Mouse (Mus musculus) gonadal fat pad, adult 2 months (tissue): ENCODE measurements around the gene Add3. TPM values are rescaled to one million over a fixed set of nuclear protein-coding genes. Genes with fewer than 3 reads are reported as not detected.

Source experiments
- DNase-seq: peaks from one replicate; pipeline ENCODE4 v3.0.0-alpha.2; 2012; ENCODE audit warnings: low read depth
- polyA plus RNA-seq: library from polyadenylated mRNA; depleted of rRNA; stranded (reverse); fragments of >200 nt; gene quantifications from 2 replicates; pipeline ENCODE4 v1.2.3, GENCODE M21; 2012; rRNA removed

Gene Add3
- polyA plus RNA-seq = 31.6 and 32.6 TPM in 2 replicates

DNA sequence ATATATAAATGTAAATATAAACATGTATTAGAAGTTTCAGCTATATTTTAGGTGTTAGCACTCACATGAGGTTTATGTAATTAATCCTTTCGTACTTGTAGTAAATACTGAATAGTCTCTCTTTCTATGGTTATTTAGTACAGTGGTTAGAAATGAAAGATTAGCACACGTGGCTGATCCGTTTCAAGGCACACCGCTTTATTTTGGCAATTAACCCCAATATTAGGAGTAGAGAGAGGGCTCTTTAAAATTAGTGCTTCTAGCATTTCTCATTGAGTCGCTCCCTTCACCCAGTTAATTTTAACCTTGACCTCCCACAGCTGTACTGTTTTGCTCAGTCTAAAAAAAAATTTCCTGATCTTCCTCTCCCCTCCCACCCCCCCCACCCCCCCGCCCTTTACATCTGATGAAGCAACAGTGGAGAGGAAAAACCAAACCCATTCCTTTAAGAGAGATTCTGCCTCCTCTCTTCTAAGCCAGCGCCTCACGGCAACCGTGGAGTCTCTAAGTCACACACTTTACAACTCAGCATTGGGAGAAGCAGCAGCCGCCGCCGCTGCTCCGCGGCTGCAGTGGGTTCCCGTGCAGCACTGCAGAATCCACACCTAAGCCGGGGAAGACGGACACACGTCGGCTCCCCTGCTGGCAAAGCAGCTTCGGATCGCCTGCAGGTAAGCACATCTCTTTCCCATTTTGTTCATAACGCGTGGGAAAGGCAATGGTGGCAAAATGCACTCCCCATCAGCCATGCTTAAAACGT, at the start of gene Add3:
Gene Add3 (plus strand): TSS at position 400 of the 760 bp plus-strand sequence.
- no peak for DNase-seq

DNA sequence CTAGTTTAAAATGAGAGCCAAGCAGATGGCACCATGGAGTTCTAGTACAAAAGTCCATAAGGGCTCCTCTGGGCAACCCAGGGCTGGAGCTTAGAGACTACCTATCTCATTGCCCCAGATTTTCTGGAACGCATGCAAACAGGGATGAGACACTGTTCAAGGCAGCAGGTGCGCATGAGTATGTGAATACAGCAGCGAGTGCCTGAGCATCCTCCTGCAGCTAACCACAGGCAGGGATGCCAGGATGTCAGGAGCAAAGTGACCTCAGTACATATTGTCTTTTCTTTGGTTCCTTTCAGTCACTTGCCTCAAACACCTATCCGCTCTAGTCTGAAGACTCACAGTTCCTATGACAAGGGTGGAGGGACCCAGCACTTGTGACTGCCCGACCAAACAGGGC, 49.6 kb upstream of the Add3 start:
- DNase-seq = no peak

DNA sequence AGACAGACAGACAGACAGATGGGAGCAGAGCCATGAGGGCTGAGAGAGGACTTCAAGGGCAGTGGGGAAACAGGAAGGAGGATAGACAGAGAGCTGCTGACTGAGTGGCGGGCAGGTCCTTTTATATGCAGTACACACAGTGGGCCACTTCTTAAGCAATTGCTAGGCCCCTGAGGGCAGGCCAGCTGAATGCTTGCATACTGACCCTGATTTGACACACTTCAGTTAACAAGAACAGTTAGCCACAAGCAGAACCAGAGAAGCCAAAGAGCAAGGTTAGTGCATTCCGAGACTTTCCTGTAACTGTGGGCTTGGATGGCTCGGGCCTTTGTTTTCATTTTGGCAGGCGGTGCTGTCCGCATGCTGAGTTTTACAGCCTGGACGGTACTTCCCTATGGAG, 48.0 kb upstream of the Add3 start:
- DNase-seq = no peak

DNA sequence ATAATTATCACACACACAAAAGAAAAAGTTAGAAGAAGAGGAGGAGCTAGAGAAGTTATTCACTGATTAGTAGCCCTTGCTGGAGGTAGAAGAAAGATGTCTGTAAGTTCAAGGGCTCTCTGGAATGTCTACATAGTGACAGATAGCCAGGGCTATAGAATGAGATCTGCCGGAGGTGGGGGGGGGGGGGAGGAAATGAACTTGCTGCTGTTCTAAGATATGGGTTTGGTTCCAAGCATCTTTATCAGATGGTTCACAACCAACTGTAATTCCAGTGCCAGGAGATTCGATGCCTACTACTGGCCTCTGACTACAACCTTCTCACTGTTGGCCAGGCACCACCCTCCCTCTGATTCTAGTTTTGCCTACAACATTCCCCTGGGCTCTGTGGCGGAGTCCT, 46.9 kb upstream of the Add3 start:
- no peak for DNase-seq

DNA sequence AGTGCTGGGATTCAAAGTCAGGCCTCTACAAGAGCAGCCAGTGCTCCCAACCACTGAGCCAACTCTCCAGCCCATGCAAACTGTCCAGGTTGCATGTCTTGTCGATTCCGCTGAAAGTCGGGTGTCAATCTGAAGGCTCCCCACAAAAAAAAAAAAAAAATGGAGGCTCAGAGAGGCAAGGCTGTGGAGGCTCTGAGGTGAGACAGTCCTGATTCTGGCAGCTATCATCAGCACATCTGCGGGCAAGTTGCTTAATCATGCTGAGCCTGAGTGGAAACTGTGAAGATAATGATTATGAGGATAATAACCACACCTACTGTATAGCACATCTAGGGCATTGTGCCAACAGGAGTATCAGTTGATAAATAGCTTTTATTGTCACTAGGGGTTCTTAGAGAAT, 45.6 kb upstream of the Add3 start:
- no peak for DNase-seq

DNA sequence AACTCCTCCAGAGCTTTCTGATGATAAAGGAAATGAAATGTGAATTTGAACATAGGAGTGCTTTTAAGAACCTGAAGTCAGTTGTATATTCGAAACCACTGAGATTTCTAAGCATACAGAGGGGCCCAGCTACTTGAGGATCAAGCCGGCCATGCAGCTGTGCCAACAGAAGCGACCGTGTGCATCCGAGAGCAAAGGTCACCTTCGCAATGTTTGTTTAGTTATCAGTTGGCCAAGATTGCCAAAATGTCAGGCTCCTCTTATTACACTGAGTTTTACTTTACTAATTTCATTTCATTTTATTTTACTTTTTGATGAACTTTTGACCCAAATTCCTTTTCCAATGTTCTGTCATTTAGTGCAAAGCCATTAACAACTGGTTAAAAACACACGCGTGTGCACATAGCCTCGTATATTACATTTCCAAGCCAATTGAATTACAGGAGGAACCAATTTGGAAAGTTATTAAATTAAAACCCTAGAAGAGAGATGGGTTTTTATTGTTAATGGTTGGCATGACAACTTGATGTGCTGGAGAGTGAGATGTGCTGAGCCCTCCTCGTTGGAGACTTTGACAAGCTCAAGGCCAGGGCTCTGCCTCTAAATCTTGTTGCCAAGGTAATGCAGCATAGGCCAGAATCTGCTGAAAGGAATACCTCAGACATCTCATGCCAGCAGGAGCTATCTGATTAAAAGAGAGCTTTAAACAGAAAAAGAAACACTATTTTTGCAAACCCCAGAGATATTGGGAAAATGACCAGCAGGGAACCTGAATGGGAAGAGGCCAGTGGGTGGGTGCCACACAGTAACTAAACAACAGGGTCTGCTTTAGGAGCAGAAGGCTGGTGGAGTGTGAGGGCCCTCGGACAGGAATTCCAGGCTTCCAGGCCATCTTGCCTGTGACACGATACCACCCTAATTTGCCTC, 38.6 kb upstream of the Add3 start:
- no peak for DNase-seq

DNA sequence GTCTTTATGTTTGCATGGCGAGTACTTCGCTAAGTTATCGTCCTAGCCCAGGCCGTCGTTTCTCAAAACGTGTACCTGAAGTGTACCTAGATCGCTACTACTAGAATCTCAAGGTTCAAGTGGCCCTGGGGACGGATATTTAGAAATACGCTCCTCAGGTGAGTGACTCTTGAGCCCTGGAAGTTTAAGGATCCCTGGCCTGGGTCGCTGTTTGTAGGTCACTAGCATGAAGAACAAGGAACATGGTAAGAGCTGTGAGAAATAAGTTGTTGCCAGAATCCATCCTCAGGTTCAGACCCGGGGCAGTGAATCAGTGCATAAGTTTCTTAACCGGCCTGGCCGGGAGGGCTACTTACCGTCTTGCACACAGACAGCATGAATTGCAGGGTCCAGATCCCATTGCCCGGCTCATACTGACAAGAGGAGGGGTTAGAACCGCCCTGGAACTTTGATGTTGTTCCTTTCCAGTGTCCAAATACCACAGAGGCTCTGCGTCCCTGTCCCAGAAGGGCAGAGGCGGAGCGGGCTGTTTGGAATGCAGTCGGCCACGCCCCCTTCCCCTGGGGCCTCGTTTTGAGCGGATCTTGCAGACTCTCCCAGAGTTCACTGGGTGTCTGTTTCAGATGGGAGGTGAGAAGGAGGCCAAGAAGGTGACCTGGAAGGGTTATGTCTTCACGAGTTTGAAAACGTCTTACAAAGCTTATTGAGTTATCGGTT, 34.7 kb upstream of the Add3 start:
- no peak for DNase-seq

DNA sequence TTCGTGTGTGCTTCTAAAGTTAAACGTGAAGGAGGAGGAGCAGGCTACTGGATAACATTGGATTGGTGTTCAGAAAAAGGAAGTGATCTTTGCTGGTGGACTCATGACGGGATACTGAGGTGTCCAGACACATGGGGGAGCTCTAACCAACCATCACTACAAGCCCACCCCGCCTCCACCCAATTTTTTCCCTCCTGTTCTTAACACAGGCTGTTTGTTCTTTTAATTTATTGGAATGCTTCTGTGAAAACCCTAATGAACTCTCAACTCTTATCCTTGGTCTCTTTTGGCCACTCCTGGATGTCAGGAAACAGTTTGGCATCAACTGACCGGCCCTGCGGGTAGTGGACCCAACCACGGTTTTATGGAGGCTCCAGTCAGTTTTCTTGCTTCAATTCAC, 33.3 kb upstream of the Add3 start:
- no peak for DNase-seq

DNA sequence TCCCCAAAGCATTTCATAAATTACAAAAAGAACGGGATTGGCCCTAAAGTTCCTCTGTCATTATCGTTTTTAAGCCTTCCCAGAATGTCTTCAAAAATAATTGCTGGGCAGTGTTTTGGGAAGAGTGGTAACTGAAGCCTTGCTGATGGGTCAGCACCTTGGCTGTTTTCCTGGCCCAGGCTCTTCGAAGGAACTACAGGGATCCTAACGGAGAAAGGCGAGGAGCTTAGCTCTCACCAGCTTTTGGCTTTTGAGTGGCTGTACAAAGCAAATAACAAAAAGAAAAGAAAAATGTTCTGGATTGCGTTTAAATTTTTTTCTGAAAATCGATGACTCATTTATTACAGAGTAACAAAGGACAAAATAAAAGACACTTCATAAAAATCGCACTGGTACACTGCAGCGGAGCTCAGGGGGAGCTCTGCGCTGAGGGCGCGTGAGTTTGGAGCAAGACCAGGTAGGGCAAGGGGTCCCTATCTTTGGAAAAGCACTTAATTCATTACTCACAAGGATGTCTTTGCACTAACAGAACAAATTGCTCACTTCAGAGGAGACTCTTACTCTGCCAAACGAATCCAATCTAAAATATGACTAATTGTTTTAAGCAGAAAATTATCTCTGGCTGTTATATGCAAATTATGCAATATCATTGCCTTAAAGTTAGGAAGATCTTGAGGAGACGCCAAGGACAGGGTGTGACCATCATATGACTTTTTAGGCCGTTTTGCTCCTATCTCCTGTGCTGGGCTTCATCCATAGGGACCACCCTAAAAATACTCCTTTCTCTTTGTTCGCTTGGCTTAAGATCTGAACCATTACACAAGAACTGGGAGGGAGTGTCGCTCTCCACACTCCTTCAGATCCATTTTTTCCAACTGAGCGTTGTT, 32.6 kb upstream of the Add3 start:
- no peak for DNase-seq

DNA sequence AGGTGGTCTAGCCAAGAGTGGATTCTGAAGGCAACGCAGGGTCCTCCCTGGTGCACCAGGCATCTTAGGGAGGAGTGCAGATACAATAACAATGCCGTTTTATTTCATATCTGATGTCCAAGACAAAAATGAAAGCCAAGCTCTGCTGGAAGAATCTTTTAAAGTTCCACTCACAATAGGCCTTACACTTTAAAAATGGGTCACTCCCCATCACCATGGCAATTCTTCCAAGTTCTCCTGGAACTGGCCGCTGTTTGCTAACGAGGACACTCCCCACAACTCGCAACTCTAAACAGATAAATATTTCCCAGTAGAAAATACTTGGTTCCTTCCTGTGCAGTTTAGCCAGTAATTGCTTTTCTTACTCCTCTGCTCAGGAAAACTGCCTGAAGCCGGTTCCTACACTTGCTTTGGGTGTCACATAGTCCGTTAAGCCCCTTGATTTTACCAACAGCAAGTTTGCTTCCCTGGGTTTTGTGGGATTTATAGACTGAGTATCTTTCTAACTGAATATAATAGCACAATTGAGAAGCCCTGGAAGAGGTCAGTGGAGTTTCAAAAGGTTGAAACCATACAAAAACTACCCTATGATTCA, 28.1 kb upstream of the Add3 start:
- DNase-seq = no peak

DNA sequence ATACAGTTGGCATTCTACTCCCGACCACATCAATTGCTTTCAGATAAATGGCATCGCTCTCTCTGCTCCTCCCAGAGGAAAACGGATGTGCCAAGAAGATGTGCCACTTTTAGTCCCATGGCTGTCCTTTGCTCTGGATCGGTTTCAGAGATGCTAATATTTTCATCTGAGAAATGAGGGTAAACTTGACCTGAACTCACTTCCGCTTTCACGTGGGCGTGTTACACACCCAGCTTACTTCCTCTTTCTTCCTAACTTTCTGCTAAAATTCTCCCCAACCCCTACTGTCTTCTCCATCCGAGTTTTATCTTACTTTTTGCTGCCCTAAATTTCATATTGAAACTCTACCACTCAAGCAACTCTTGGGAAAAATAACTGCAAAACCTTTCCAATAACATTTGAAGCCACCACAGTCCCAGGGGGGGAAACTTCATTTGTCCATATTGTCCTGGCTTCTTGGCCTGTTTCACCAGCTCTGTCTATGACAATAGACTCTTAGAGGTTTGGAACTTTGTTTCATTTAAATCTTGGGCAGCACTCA, 20.9 kb upstream of the Add3 start:
- no peak for DNase-seq

DNA sequence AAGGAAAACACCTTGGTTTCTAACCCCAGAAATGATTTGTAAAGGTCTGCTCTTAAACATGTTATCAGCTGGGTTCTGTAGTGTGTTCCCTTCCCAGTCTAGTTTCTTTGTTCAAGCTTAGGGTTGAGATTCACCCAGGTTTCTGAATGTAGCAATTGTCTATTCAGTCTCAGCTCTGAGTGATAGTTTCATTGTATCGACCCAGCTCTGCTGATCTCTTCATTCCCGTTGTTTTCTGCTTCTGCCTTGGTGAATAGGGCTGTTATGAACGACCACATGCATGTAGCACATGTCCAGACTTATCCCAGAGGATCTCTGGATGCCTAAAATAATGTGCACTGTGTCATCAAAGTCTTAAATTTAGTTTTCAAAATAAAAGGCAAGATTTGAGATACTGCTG, 19.8 kb upstream of the Add3 start:
- DNase-seq = no peak

DNA sequence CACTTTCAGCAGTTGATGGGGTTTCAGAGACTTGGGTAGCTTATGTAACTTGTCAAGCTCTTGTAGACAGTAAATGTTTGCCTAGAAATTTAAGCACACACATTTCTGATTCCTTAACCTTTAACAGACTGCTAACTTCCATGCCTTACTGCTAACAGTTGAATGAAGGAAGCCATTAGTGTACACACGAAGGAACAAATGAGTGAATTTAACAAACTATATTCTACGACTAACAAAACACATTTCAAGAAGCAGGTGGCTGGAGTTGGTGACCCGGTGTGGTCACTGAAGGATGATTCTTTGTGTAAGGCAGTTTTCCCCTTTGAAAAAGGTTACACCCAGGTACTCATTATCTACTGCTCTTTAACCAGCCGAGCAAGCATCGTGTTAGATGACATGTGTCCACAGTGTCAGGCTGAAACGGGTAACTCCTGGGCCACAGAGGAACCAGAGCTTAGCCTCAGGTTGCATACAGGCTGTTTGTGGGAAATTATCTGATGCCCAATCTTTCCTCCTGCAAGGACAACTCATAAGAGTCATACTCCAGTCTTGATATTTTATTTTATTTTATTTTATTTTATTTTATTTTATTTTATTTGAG, 17.5 kb upstream of the Add3 start:
- DNase-seq = no peak

DNA sequence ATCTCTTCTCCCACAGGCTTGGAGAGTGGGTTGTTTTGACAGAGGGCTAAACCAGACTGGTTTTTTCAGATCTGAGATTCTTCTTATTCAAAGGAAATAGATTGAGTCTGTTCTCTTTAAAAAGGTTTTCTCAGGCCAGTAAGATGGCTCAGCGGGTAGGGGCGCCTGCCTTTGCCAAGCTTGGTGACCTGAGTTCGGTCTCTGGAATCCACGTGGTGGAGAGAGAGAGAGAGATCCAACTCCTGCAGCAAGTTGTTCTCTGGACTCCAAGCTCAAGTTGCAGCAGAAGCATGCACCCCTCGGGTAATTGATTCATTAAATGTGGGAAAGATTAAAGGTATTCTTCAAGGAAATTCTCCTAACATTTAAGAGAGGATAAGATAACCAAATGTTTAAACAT, 16.9 kb upstream of the Add3 start:
- DNase-seq = no peak

DNA sequence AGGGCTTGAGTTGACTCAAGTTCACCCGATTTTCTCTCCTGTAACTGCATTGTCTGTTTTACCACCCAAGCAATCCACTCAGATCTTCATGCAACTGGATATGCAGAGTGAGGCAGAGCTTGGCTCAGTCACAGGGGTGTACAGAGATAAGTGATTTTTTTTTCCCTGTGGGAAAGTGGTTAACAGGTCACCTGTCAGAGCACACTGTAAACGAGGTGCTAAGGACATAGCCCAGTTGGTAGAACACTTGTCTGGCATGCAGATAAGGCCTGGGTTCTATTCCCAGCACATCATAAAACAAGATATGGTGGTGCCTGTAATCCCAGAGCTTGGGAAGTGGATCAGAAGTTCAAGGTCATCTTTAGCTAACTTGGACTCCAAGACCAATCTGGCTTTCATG, 14.6 kb upstream of the Add3 start:
- DNase-seq = no peak

DNA sequence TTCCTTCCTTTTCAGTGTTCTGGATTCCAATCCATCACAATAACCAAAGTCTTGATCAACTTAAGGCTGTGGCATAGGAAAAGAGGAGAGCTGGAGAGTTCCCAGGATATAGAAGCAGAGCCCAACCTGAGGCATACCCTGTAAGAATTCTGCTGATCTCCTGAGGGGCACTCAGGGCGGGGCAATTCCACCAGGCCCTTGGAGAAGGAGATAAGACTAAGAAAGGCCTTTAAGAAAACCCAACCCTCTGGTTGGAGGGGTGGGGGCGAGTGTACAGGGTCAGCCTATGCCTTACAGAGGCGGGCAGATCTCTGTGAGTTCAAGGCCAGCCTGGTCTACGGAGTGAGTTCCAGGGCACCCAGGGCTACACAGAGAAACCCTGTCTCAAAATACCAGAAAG, 13.7 kb upstream of the Add3 start:
- DNase-seq = no peak

DNA sequence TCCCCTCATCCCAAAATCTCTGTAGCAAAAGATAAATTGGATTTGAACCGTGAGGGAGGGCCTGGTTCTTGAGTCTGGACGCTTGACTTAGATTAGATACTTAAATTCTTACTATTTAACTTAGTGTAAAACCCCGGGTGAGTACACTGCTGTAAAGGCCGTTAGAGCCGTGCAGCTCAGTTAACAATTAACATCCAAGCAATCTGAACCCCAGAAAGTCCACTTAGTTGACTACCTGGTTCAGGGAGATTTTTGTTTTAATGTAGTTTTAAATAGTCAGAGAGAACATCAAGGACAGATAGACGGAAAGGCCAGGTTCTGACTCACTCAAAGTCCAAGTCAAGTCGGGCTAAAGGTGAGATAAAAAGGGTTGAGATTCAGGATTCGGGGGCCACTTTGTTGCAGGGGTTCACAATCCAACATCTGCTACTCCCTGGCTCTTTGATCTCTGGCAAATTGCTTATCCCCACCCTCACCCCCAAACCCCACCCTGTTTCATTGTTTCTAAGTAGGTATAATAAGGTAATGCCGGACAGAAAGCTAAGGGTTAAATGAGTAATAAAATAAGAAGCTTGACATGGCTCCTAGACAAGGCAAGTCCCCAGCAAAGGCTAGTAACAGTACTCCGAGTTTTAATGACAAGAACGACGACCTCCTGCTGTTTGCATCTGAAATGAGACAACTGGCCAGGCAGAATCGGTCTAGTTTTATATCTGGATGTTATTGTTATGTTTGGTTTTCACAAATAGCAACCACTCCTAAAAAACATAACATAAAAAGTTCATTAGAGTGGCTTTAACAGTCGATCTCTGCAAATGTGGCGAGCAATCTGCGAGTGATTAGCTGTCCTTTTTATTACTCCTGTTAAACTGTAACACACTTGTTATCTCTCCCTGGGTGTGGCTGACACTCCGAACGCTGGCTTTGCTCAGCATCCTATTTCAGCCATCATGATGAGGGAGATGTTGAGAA, 12.6 kb upstream of the Add3 start:
- DNase-seq = no peak

DNA sequence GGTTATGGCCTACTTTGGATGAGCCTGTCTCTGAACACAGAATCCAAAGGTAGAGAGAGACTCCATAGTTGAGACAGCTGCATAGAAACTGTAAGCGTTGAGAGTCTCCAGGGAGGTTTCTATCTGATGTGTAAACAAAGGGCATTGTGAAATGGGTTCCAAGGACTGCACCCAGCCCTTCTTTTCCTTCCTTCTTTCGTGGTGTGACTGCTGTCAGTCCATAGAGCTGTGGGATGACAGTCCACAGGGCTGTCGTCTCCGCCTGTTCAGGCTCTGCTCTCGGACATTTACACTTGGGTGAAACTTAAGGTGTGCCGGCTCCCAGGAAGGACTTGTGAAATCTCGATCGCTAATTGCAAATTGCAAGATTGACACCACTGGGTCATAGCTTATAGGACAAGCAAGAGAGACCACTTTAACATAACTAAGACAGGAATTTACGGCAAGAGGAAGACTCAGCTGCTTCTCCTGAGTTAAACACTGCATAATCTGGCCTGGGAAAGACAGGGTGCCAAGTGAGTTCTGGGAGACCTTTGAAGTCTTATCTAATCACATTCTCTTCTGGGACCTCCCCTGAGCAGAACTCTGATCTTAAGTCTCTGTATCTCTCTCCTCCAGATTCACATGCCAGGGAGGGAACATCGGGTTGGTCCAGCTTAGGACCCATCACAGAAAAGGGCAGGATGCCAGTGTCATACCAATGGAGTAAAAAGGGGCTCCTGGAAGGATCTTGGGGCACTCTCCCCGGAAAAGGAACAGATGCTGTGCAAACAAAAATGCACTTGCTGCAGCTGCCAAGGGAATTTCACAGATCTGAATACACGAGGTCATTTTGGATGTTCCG, 11.5 kb upstream of the Add3 start:
- no peak for DNase-seq
